Mouse (Mus musculus) CH12.LX (cell line): ENCODE results near the gene Asl. TPM values are rescaled to one million over a fixed set of nuclear protein-coding genes. Genes with fewer than 3 reads are reported as not detected.
A peak's percentile ranks its signal among the peaks of the same experiment; 100 is the strongest.

Experiments used
- DNase-seq: peaks from one replicate; pipeline ENCODE4 v3.0.0-alpha.2; 2013; ENCODE audit errors: extremely low read depth
- H3K27ac ChIP-seq: 2 replicates; pipeline ENCODE4 v1.5.1; 2012; ENCODE audit warnings: low read depth, mild to moderate bottlenecking, control low read depth, moderate library complexity; ENCODE audit not compliant: insufficient read depth
- H3K27me3 ChIP-seq: replicated peaks from 2 replicates; pipeline ENCODE3; 2012; ENCODE audit warnings: inconsistent platforms
- H3K36me3 ChIP-seq, 2 experiments: replicated peaks in 1 of 2; 2 replicates each; pipeline versions ENCODE3 to v1.6.1; 2012; ENCODE audit warnings: inconsistent platforms in 1 of 2, low read length in 1 of 2, mild to moderate bottlenecking in 1 of 2, mixed read lengths in 1 of 2, moderate library complexity in 1 of 2; ENCODE audit not compliant: control insufficient read depth in 1 of 2, insufficient read depth in 1 of 2
- H3K4me1 ChIP-seq, 2 experiments: 2 replicates each; pipeline ENCODE4 v1.6.1; 2012; ENCODE audit warnings: inconsistent platforms in 1 of 2, moderate library complexity in 1 of 2; ENCODE audit not compliant: insufficient read depth in 2 of 2, control insufficient read depth in 1 of 2
- H3K4me2 ChIP-seq: 2 replicates; pipeline ENCODE4 v1.6.1; 2012; ENCODE audit warnings: low read depth, mild to moderate bottlenecking, control low read depth; ENCODE audit not compliant: poor library complexity, insufficient read depth, severe bottlenecking
- H3K4me3 ChIP-seq, 3 experiments: fragments of 150-350 bp in 1 of 3; sonication (generic) in 1 of 3; replicated peaks in 1 of 3; 2 replicates each; pipeline versions ENCODE3 to v1.5.1; 2011 to 2012; ENCODE audit warnings: low read depth in 2 of 3, low read length in 2 of 3, mild to moderate bottlenecking in 2 of 3, moderate library complexity in 2 of 3, control low read depth in 1 of 3, improper control_type of control experiment in 1 of 3, inconsistent platforms in 1 of 3, mixed read lengths in 1 of 3; ENCODE audit not compliant: poor library complexity in 1 of 3
- H3K79me2 ChIP-seq: replicated peaks from 2 replicates; pipeline ENCODE4 v1.6.1; 2012; ENCODE audit warnings: mild to moderate bottlenecking, moderate library complexity; ENCODE audit not compliant: control insufficient read depth, poor library complexity, insufficient read depth, severe bottlenecking; ENCODE audit errors: extremely low read depth
- H3K9ac ChIP-seq: 2 replicates; pipeline ENCODE4 v1.6.1; 2012; ENCODE audit warnings: low read depth, mild to moderate bottlenecking, control low read depth, moderate library complexity; ENCODE audit not compliant: insufficient read depth
- H3K9me3 ChIP-seq: replicated peaks from 2 replicates; pipeline ENCODE3; 2012; ENCODE audit warnings: low read length, inconsistent platforms, mixed read lengths
- BHLHE40 ChIP-seq: IDR thresholded peaks from 2 replicates; pipeline ENCODE4 v1.6.1; 2011; ENCODE audit warnings: mild to moderate bottlenecking, low read depth, low read length, improper control_type of control experiment
- CHD1 ChIP-seq: IDR thresholded peaks from 2 replicates; pipeline ENCODE4 v1.6.1; 2012; ENCODE audit warnings: low read depth, low read length, improper control_type of control experiment, inconsistent platforms
- ELF1 ChIP-seq: IDR thresholded peaks from 2 replicates; pipeline ENCODE4 v1.6.1; 2014; ENCODE audit warnings: low read depth, mild to moderate bottlenecking, inconsistent platforms, low read length, improper control_type of control experiment
- EP300 ChIP-seq: IDR thresholded peaks from 2 replicates; pipeline ENCODE4 v1.6.1; 2011; ENCODE audit warnings: low read length, improper control_type of control experiment
- GABPA ChIP-seq: IDR thresholded peaks from 2 replicates; pipeline ENCODE4 v1.6.1; 2012; ENCODE audit warnings: low read depth, low read length, improper control_type of control experiment, inconsistent platforms; ENCODE audit not compliant: insufficient replicate concordance
- HCFC1 ChIP-seq: IDR thresholded peaks from 2 replicates; pipeline ENCODE4 v1.6.1; 2012; ENCODE audit warnings: low read depth, mild to moderate bottlenecking, inconsistent platforms, low read length, improper control_type of control experiment
- JUN ChIP-seq: IDR thresholded peaks from 2 replicates; pipeline ENCODE4 v1.6.1; 2011; ENCODE audit warnings: low read depth, mild to moderate bottlenecking, low read length, improper control_type of control experiment, moderate library complexity; ENCODE audit not compliant: insufficient read depth
- JUND ChIP-seq: conservative IDR thresholded peaks from 2 replicates; pipeline ENCODE4 v1.6.1; 2011; ENCODE audit warnings: low read depth, low read length, improper control_type of control experiment
- KAT2A ChIP-seq: IDR thresholded peaks from 2 replicates; pipeline ENCODE4 v1.6.1; 2012; ENCODE audit warnings: low read length, improper control_type of control experiment, inconsistent platforms; ENCODE audit not compliant: insufficient replicate concordance
- MAFK ChIP-seq: IDR thresholded peaks from 2 replicates; pipeline ENCODE4 v1.6.1; 2011; ENCODE audit warnings: low read length, improper control_type of control experiment; ENCODE audit not compliant: insufficient replicate concordance
- MAX ChIP-seq: IDR thresholded peaks from 2 replicates; pipeline ENCODE4 v1.6.1; 2011; ENCODE audit warnings: low read length, improper control_type of control experiment
- MAZ ChIP-seq: IDR thresholded peaks from 2 replicates; pipeline ENCODE4 v1.6.1; 2012; ENCODE audit warnings: low read depth, mild to moderate bottlenecking, inconsistent platforms, low read length, improper control_type of control experiment, moderate library complexity
- MXI1 ChIP-seq: IDR thresholded peaks from 2 replicates; pipeline ENCODE4 v1.6.1; 2011; ENCODE audit warnings: mild to moderate bottlenecking, low read depth, low read length, improper control_type of control experiment
- MYC ChIP-seq: IDR thresholded peaks from 2 replicates; pipeline ENCODE4 v1.6.1; 2011; ENCODE audit warnings: low read depth, mild to moderate bottlenecking, improper control_type of control experiment, low read length
- POLR2A ChIP-seq: IDR thresholded peaks from 2 replicates; pipeline ENCODE4 v1.6.1; 2011; ENCODE audit warnings: low read depth, mild to moderate bottlenecking, improper control_type of control experiment, low read length
- POLR2AphosphoS2 ChIP-seq: IDR thresholded peaks from 2 replicates; pipeline ENCODE4 v1.6.1; 2011; ENCODE audit warnings: low read depth, low read length, improper control_type of control experiment
- RAD21 ChIP-seq: IDR thresholded peaks from 2 replicates; pipeline ENCODE4 v1.6.1; 2011; ENCODE audit warnings: low read depth, mild to moderate bottlenecking, low read length, improper control_type of control experiment, moderate library complexity
- RCOR1 ChIP-seq: conservative IDR thresholded peaks from 2 replicates; pipeline ENCODE4 v1.6.1; 2012; ENCODE audit warnings: low read depth, mild to moderate bottlenecking, inconsistent platforms, low read length, improper control_type of control experiment
- SIN3A ChIP-seq: IDR thresholded peaks from 2 replicates; pipeline ENCODE4 v1.6.1; 2012; ENCODE audit warnings: low read length, improper control_type of control experiment, inconsistent platforms
- SMC3 ChIP-seq: IDR thresholded peaks from 2 replicates; pipeline ENCODE4 v1.6.1; 2011; ENCODE audit warnings: low read depth, low read length, improper control_type of control experiment
- TBP ChIP-seq: conservative IDR thresholded peaks from 2 replicates; pipeline ENCODE4 v1.6.1; 2011; ENCODE audit warnings: low read depth, low read length, improper control_type of control experiment
- TCF12 ChIP-seq: IDR thresholded peaks from 2 replicates; pipeline ENCODE4 v1.6.1; 2014; ENCODE audit warnings: low read depth, mild to moderate bottlenecking, inconsistent platforms, low read length, improper control_type of control experiment
- USF1 ChIP-seq: IDR thresholded peaks from 2 replicates; pipeline ENCODE4 v1.6.1; 2014; ENCODE audit warnings: low read depth, mild to moderate bottlenecking, inconsistent platforms, low read length, improper control_type of control experiment
- USF2 ChIP-seq: conservative IDR thresholded peaks from 2 replicates; pipeline ENCODE4 v1.6.1; 2011; ENCODE audit warnings: low read depth, low read length, improper control_type of control experiment
- ZC3H11A ChIP-seq: IDR thresholded peaks from 2 replicates; pipeline ENCODE4 v1.6.1; 2012; ENCODE audit warnings: low read depth, mild to moderate bottlenecking, inconsistent platforms, low read length, improper control_type of control experiment
- ZMIZ1 ChIP-seq: IDR thresholded peaks from 2 replicates; pipeline ENCODE4 v1.6.1; 2012; ENCODE audit warnings: low read depth, mild to moderate bottlenecking, inconsistent platforms, low read length, improper control_type of control experiment
- ZNF384 ChIP-seq: IDR thresholded peaks from 2 replicates; pipeline ENCODE4 v1.6.1; 2012; ENCODE audit warnings: low read depth, low read length, improper control_type of control experiment, inconsistent platforms
- dilution Hi-C: fragments of 300-500 bp; cut with MboI; formaldehyde crosslinking; loops from 2 replicates; pipeline ENCODE4 v1.14.3; 2020; ENCODE audit warnings: low sequenced_read_pairs; ENCODE audit not compliant: extremely low pct_unique_long_range_greater_than_20kb, extremely low pct_ligation_motif_present
- in situ Hi-C: fragments of 300-500 bp; cut with MboI; formaldehyde crosslinking; loops from 3 replicates; pipeline ENCODE4 v1.14.3; 2019; ENCODE audit warnings: low sequenced_read_pairs, low pct_ligation_motif_present, low pct_unique_long_range_greater_than_20kb, mixed read lengths
- polyA plus RNA-seq: library from polyadenylated mRNA; unstranded; fragments of >175 nt; gene quantifications from 2 replicates; pipeline ENCODE4 v1.2.1, GENCODE M21; 2012; ENCODE audit warnings: low read depth; ENCODE audit not compliant: insufficient read length
- total RNA-seq, 2 experiments: library from RNA; depleted of rRNA; stranded (reverse); fragments of 300-350 nt in 1 of 2; fragments of >200 nt in 1 of 2; gene quantifications; 2 replicates each; pipeline ENCODE4 v1.2.3; 2012 to 2014

Asl gene
- total and polyA plus RNA-seq, 3 experiments = 44.8 to 70.4 (median 61.0) TPM

- peaks cover 11 to 52% of the 10 kb centered on the region in 2 experiments; a peak in 3 of 4 replicates for H3K4me1 ChIP-seq
- DNase-seq = no peak
- H3K36me3 ChIP-seq = peaks cover 7 to 27% of the 10 kb centered on the region in 2 experiments
- peak overlapping the region; percentile 64; the same call in 1 of the 2 replicates for H3K4me2 ChIP-seq
- dilution Hi-C loops (no loop called here), in situ Hi-C loops (no loop called here)
- H3K27me3 ChIP-seq = no peaks in the 10 kb centered on the region
- no peak overlapping the region for H3K27ac ChIP-seq
- H3K4me3 ChIP-seq = peak overlapping the region in 1 of 3 experiments; percentile 77
- TF ChIP-seq JUND = no peak
- TF ChIP-seq KAT2A = no peak
- no peak for TF ChIP-seq MXI1
- TF ChIP-seq POLR2A = no peak
- no peak for TF ChIP-seq GABPA
- no peak for TF ChIP-seq ELF1
- TF ChIP-seq RCOR1 = no peak
- no peak for TF ChIP-seq TCF12
- TF ChIP-seq CHD1 = no peak
- TF ChIP-seq EP300 = no peak
- no peak for TF ChIP-seq ZMIZ1
- TF ChIP-seq SMC3 = no peak
- no peak for TF ChIP-seq USF1
- no peak for TF ChIP-seq MAZ
- no peak for TF ChIP-seq HCFC1
- TF ChIP-seq RAD21 = no peak
- TF ChIP-seq USF2 = no peak
- peaks cover 5% of the 10 kb centered on the region for H3K9me3 ChIP-seq
- no peak overlapping the region for H3K9ac ChIP-seq
- H3K79me2 ChIP-seq = peaks cover 15% of the 10 kb centered on the region
Observed at GRCm38 (mm10) chr5:130078834-130079156, 49.7 kb upstream of the Asl start.

GRCm38 (mm10) chr5:130078096-130078833, 49.2 kb upstream of the Asl start:
- Histone ChIP-seq H3K4me1 (peaks cover 11 to 48% of the 10 kb centered on the region in 2 experiments; a peak in 3 of 4 replicates), H3K9me3 (peaks cover 5% of the 10 kb centered on the region), H3K27me3 (no peaks in the 10 kb centered on the region), H3K36me3 (peaks cover 3 to 22% of the 10 kb centered on the region in 2 experiments), H3K27ac (no peak overlapping the region), H3K4me3 (no peak overlapping the region), H3K79me2 (peaks cover 13% of the 10 kb centered on the region), H3K4me2 (no peak overlapping the region; the same call in 1 of the 2 replicates), H3K9ac (no peak overlapping the region)
- no peak for DNase-seq
- in situ Hi-C loops = no loop called here
- TF ChIP-seq JUND = no peak
- TF ChIP-seq MYC = peak; percentile 66; the same call in 1 of the 2 replicates
- peak; percentile 43; the same call in 1 of the 2 replicates for TF ChIP-seq EP300
- peak; percentile 79 for TF ChIP-seq MAX
- TF ChIP-seq POLR2AphosphoS2 = no peak
- TF ChIP-seq ZNF384 = peak; percentile 77
- TF ChIP-seq BHLHE40 = peak; percentile 85
- TF ChIP-seq JUN = no peak
- TF ChIP-seq CHD1 = no peak
- 0 out of 2 replicates have a peak, but pooled peaks have one; percentile 24 for TF ChIP-seq ELF1
- TF ChIP-seq MAFK = no peak
- TF ChIP-seq ZC3H11A = no peak
- 0 out of 2 replicates have a peak, but pooled peaks have one; percentile 23 for TF ChIP-seq MXI1
- no peak for TF ChIP-seq SIN3A
- TF ChIP-seq USF1 = no peak
- TF ChIP-seq TBP = no peak
- dilution Hi-C loops = no loop called here
